Mouse (Mus musculus): Measurements from ENCODE around the gene Polg. TPM values are rescaled to one million over a fixed set of nuclear protein-coding genes. Genes with fewer than 3 reads are reported as not detected.

The Polg gene
- total RNA-seq, 2 experiments from 2014 or later = 36.6 to 44.9 TPM

DNA sequence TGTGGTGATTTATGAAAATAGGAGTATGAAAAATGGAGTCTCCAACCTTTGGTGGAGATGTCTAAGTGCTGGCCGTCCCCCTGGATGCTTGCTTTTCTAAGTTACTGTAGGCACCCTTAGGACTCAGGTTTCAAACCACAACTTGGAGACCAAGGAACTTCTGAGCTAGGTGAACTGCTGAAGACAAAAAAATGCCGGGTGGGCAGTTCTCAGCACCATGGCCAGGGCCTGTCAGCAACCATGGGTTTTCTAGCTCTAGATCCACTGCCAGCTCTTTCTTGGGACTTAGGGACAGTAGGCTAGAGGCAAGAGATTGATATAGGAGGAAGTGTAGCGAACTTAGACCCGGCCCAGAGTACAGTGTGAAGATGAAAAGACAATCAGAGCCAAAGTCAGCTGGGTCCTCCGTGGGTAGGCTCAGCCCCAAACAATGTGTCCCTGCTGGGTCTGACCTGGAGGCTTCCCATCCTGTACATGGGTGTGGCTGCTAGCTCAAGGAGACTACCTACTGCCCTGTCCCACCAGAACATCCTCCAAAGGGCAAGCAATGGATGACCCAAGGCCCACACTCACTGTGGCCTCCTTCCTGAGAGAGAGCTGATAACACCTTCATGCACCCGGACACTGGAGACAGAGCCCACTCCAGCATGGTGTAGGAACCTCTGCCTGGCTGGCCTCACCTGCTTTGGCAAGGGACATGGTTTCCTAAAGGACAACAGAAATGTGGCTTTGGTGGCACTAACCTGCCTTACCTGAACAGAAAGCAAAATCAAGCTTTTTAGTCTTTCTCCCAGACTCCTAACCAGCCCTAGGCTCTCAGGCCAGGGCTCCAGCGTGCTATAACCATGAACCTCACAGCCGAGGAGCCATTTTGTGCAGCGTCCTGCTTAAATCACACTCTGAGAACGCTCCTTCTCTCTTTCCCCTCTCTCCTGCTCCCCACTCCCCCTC lies 36.3 kb upstream of the Polg start:
- no peak for DNase-seq

DNA sequence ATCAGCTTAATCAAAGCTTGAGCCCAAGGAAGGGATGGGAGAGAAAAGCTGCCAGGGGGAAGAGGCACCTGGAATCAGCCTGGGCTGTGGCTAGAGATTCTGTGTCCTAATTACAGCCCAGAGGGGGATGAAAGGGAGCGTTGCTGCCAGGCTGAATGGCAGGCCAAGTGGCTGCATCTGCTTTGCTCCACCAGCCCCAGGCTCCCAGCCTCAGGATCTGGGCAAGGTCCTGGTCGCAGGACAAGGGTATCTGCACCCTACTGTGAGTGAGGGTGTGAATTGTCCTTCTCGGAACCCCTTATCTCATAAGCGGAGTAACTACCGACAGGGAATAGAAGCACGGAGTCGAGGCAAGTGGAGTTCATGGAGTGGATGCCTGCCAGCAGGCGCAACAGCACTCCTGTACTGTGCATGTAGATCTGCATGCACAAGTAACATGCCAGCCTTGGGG lies 35.4 kb upstream of the Polg start:
- DNase-seq = no peak

DNA sequence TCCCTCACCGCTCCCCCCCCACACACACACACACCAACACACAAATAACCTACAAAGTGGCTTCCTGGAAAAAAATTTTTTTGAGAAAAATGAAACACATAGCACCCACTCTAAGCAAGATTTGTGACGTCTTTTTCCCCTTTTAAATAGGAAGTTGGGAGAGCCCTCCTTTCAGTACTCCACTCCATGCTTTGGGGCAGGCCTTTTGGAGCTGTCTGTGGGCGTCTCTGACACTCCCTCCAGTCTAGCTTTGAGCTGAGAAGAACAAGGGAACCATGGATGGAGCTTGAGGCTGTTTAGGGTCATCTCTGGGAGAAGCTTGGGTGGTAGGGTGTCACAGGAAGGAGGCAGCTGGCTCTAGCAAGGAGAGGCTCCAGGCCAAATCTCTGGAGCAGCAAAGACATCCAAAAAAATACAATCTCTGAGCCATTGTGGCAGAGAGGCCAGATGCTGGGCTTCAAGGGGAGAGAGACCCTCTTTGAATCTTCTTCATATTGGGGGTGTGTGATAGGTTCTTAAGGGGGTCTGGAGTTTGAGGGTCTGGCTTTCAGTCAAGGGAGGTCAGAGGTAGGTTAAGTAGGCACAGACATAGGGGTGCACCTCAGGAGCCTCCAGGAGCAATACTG lies 34.6 kb upstream of the Polg start:
- no peak for DNase-seq

DNA sequence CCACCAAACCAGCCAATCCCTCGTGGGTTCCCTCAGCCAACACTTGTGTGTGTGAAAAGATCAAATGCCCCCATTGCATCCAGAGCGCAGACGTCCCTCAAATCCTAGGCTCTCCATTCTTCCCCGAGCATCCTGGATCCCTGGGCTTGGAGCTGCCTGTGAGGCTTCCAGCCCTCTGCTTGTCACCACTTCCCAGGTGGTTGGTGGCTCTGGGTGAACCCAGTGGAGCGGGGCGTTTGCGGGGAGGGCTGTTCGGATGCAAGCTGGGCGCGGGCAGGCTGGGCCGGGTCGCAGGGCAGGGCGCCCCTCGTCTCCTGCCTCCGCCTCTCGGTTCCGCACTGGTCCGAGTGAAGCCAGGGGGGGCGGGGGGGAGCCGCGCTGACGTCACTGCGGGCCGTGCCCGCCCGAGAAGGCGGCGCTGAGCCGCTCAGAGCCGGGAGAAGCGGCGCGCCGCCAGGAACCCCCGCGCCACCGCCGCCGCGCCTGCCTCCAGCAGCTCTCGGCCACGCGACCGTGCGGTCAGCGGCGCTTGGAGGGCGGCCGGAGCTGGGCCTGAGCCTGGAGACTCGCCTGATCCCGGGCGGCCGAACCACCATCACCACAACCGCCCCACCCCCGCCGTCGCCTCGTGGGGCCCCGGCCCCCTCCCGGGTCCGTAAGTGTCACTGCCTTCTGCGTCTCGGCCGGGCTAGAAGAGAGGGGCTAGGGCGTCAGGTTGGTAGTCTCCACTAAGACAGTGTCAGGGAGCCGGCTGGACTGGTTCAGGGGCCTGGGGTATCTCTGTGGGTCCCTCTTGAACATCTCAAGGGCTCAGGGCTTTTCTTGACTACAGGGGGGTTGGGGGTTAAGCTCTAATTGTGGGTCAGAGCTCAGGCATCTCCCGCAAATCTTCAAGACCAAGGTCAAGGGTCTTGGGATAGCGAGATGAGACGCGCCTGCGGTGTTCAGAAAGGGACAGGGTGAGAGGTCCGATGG lies 33.7 kb upstream of the Polg start:
- DNase-seq = no peak

DNA sequence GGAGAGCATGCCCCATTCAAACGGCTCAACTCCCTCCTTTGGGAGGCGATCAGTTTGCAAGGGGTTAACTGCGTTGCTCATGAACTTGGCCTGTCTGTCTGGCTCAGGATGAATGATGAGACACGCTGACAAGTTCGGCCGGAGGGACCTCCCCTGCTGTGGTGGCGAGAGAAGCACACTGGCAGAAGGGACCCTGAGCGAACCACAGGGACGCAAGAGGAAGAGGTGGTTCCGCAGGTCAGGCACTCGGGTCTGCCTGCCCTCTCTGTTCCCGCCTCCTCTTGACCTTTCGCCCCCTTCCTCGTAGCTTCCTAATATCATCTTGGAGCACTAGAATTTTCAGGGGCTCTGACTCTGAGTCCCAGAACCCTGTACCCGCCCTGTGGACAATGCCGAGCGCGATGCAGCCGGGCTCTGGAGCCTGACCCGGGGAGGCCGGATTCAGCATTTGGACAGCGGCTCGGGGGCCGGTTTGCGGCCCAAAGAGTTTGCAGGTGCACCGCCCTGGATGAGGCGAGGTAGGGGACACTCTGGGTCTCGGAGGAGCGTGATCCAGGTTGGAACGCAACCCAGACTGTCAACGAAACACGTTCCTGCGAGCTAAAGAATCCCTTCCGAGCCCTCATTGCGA lies 32.9 kb upstream of the Polg start:
- peak; percentile 64 for DNase-seq

DNA sequence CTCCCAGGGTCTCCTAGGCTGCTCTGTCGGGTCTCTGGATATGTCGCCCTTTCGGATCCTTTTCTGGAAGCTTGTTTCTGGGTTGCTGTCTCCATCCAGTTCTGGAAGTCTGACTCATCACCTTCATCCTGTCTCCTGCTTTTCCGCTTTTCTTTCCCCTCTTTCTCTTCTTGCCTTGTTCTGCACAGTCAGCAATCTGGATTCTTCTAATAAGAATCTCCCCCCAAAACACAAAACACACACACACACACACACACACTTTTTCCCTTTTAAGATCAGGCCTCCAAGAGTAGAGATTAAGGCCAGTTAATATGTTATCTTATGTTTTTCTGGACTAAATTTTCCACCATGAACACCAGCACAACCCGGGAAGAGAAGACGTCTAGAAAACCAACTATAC lies 32.2 kb upstream of the Polg start:
- no peak for DNase-seq

DNA sequence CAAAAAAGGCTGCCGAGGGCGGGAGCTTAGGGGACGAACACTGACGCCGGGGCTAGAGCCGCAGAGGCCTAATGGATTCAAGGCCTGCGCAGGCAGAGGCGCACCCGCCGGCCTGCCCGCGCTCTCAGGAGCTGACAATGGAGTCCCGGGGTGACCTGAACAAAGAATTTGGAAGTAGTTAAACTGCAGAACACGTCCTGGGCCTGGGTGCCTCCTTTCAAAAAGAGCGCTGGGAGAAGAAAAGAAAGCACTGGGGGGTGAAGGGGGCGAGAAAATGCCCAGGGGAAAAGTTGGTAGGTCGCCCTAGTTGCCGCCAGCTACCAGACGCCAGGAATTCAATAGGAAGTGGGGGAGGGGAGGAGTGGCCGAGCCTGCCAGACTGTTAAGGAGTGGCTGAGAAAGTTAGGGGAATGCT lies 31.5 kb upstream of the Polg start:
- DNase-seq = no peak

DNA sequence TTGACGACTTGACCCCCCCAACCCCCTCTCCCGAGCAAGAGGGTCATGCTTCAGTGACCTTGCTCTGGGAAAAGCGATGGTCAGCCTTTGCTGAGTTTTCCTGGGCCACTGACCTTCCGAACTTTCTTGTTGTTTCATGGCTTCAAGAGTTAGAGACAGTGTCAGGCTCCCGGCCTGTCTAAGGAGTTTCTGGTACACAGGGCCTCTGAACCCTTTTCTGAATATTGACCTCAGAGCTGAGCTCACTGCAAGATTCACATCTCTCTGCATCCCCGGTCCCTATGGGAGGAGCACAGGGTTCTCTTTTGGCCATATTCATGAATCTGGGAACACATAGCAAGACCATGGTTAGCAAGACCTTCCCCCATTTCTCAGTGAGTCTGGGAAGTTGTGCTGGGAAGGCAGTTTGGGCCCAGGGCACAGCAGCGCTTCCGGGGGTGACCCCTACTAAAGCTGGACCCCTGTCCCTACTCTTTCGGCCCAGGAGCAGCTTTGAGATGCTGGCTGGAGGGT lies 30.7 kb upstream of the Polg start:
- DNase-seq = no peak

DNA sequence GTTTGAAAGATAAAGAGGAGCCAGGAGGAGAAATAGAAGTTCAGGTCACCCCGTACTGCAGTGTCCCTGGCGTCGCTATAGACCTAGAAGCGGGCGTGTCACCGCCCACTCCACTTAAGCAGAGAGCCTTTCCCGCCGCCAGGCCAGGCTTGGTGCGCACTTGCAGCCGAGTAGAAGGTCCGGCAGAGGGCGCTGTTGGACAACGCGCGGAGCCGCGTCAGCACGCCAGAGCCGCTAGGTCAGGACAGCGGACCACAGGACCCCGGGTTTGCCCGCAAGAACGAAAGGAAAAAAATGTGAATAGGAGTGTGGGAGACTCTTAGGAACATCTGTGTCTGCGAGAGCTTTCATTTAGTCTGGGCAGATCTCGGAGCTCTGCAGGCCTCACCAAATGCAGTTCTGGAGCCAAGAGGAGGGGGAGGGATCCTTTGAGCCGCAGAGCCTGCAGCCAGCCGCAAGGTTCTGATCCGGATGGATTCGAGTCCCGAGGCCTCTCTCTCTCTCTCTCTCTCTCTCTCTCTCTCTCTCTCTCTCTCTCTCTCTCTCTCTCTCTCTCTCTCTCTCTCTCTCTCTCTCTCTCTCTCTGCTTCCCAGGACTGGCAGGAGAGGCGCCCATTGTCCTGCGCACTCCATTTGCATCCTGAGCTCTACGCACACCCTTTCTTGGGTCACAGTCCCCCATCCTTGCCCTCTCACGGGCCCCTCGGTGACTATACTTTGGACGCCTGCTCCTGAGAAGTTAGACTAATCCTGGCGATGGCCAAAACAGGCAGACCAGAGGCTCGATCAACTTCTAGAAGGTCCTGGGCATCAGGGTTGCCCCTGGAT lies 30.0 kb upstream of the Polg start:
- peak; percentile 92 for DNase-seq

DNA sequence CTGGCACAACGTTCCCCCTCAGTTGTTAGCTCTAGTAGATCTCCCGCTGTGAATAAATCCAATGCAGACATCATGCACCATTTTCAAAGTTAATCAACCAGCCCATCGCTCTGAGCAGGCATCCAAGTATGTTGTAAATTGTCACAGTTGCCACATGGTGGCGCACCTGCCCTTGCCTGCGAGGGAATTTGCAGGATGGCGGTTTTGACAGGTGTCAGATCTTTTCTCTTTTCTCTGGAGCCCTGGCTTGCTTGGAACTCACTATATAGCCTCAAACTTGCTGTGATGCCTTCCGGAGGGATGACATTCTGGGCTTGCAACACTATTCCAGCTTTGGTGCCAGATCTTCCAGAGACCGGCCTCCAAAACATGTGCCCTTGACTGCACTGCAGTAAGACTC lies 27.8 kb upstream of the Polg start:
- DNase-seq = peak; percentile 57

DNA sequence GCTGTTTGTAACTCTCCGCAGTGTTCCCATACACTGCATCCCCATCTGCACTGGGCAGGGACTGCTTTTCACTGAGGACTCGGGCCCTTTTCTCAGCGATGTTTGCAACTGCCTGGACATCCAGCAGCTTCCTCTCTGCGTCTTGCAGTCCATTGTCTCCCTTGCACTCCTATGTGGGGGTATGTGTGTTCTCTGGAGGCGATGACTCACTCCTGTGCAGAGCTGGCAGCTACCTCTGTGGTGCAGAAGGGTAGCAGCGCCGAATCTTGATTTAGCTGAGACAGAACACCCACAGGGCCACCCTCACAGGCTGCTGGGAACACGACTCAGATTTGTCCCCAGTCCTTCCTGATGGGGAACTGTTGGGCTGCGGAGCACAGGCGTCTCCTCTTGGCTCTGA lies 20.4 kb upstream of the Polg start:
- no peak for DNase-seq

DNA sequence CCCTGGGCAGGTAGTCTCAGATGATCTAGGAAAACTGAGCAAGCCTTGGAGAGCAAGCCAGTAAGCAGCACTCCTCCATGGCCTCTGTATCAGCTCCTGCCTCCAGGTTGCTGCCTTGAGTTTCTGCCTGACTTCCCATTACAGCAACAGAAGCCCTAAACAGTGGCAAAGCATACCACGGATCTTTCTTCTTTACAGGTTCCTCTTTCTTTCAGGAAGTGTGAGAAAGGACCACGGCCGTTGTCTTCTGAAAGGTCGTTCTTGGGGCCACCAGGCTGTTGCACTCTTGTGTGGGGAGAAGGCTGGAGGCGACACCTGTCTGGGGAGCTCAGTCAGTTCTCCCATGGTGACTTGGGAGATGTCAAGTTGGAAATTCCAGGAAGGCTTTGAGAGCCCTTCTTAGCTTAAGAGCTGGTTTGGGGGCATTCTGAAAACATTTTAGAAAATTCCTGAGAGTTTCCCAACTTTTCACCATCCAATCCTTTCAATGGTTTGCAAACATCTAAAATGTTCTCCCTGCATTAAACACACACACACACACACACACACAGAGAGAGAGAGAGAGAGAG lies 8.8 kb upstream of the Polg start:
- no peak for DNase-seq

DNA sequence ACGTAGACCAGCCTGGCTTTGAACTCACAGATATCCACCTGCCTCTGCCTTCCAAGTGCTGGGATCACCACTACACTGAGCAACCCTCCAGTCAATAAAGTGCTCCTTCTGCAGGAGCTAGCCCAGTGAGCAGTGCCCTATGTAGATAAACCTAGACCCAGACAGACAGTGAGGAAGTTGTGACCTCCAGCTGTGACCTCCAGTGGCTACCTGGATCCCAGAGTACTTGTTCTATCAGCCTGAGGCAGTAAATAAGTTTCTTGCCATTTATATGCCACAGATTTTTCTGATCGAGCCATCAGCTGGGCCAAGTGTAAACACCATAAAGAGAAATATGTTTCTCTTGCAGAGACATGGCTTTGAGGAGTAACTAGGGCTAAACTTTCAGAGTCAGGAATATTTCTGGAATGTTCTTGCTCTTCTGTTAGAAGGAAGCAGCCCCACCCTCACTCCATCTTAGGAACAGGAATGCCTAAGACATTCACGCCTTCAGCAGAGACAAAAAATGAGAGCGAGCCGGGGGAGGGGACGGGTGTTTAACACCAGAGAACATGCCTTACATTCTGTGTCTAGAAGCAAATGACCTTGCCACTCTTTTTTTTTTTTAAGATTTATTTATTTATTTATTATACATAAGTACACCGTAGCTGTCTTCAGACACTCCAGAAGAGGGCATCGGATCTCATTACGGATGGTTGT lies 7.5 kb upstream of the Polg start:
- DNase-seq = no peak

DNA sequence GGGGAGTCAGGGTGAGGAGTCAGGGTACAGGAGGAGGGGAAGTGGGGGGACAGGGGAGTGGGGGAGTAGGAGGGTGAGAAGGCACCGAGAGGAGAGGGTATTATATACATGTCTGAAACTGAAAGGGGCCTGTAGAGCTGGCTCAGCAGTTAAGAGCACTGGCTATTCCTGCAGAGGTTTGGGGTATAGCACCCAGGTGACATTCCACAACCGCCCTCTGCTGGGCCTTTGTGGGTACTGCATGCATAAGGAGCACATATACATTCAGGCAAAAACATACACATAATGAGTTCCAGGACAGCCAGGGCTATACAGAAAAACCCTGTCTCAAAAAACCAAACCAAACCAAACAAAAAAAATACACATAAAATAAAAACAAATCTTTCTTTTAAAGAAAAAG lies 6.6 kb upstream of the Polg start:
- no peak for DNase-seq

DNA sequence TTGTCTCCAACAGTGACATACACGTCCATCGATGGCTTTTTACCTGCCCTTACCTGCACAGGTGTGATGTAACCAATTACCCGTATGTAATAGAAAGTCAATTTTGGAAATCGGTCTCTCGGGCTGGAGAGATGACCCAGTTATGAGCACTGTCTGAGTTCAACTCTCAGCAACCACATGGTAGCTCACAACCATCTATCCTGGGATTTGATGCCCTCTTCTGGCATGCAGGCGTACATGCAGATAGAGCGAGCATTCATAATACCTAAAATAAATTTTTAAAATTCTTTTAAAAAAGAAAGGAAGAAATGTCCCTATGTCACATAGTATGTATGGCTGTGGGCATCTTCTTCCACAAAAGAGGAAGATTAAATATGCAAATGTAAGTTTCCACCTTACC lies 5.3 kb upstream of the Polg start:
- DNase-seq = no peak

DNA sequence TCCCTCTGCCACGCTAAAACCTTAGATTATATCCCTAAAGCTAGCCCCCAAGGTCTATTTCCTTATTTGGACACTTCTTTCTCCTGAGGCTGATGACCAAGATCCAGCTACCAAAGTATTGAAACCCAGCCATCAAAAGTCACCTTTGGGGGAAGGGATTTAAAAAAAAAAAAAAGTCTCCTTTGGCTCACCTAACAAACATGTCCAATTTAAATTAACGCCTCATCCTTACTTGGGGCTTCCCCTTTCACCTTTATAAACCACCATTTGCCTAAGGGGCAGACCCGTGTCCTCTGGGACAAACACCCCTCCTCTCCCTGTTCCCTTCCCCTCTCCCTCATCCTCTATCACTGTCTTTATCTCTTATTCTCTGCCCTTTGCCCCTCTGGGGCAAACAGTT lies 4.6 kb upstream of the Polg start:
- no peak for DNase-seq

DNA sequence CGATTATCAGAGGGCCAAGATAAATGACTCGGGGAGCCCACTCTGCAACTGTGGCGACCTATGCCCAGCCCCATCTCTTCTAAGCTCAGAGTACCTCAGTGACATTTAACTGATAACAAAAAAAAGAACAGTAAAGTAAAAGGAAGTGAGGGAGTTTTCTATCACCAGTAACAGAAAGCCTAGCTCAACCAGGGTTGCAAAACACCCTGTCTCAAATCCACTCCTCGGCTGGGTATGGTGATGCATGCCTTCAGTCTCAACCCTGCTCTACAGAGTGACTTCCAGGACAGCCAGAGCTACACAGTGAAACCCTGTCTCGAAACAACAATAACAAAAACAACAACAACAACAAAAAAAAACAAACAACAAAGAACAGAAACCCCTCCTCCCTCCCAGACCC lies 3.6 kb upstream of the Polg start:
- DNase-seq = no peak

DNA sequence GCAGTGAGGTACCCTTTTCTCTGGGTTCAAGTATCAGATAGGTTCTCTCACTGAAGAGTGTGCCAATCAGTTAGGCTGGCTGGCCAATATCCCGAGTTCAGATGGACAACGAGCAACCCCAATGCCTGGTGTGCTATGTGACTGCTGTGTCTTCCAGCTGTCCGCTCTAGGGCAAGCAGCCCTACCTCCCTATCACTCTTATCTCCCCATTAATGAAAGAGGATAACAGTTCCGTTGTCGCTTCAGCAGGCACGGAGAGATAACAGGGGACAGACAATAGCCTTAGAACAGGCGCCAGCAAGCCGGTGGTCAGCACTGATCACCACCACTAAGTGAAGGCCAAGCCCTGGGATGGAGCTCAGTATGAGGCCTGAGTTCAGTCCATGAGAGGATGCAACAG lies 2.8 kb upstream of the Polg start:
- DNase-seq = no peak

DNA sequence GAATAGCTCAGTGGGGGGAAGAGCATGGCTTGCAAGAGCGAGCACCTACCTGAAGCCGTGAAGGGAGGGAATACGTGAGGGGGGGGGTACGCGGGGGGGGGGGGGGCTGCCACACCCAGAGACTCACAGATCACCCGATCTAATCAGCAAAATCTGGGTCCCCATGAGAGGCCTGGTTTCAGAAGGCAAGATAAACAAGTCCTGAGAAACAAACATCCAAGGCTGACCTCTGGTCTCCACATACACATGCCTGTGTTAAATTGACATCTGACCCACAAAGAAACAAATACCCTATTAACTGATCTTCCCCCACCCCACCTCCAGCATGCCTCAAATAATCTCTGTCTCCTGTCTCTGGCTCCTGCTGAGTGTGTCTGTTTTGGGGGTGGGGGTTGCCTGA lies 1.8 kb upstream of the Polg start:
- DNase-seq = no peak

Measured in gastrocnemius, postnatal 10 days (tissue).